Mouse (Mus musculus) G1E (cell line): ENCODE measurements around the gene Aig1. TPM values are rescaled to one million over a fixed set of nuclear protein-coding genes. Genes with fewer than 3 reads are reported as not detected.

Experiments used
- ATAC-seq: 2 replicates; pipeline ENCODE4 v1.8.0; 2016; ENCODE audit warnings: mild to moderate bottlenecking; ENCODE audit not compliant: insufficient number of reproducible peaks, poor library complexity, low FRiP score, severe bottlenecking; ENCODE audit errors: extremely low read depth
- DNase-seq: peaks from one replicate; pipeline ENCODE4 v3.0.0; 2012; ENCODE audit warnings: low spot score
- H3K27me3 ChIP-seq: 2 replicates; pipeline ENCODE4 v1.6.1; 2012; ENCODE audit warnings: mild to moderate bottlenecking, low read length, inconsistent platforms; ENCODE audit not compliant: insufficient read depth
- H3K36me3 ChIP-seq: replicated peaks from 2 replicates; pipeline ENCODE3; 2012; ENCODE audit warnings: mild to moderate bottlenecking, inconsistent platforms
- H3K4me1 ChIP-seq: 2 replicates; pipeline ENCODE4 v1.6.1; 2012; ENCODE audit warnings: low read depth, low read length, inconsistent platforms, mixed read lengths; ENCODE audit not compliant: insufficient read depth
- H3K4me3 ChIP-seq: 2 replicates; pipeline ENCODE4 v1.5.1; 2012; ENCODE audit warnings: low read depth, mild to moderate bottlenecking, inconsistent platforms, low read length, moderate library complexity, mixed read lengths
- H3K9me3 ChIP-seq: replicated peaks from 2 replicates; pipeline ENCODE4 v1.6.1; 2012; ENCODE audit warnings: inconsistent platforms
- CTCF ChIP-seq: IDR thresholded peaks from 2 replicates; pipeline ENCODE4 v1.5.1; 2012; ENCODE audit warnings: low read depth, low read length, inconsistent platforms, mixed read lengths
- GATA1 ChIP-seq: IDR thresholded peaks from 2 replicates; pipeline ENCODE4 v1.6.1; 2012; ENCODE audit warnings: borderline replicate concordance, low read length, inconsistent platforms, mixed read lengths
- GATA2 ChIP-seq: IDR thresholded peaks from 2 replicates; pipeline ENCODE4 v1.6.1; 2012; ENCODE audit warnings: low read depth, low read length, inconsistent platforms, borderline replicate concordance
- POLR2AphosphoS5 ChIP-seq: IDR thresholded peaks from 2 replicates; pipeline ENCODE4 v1.6.1; 2012; ENCODE audit warnings: low read depth, low read length, inconsistent platforms; ENCODE audit not compliant: insufficient replicate concordance
- TAL1 ChIP-seq: conservative IDR thresholded peaks from 2 replicates; pipeline ENCODE4 v1.6.1; 2012; ENCODE audit warnings: low read depth, low read length, inconsistent platforms, mixed read lengths
- polyA plus RNA-seq: library from polyadenylated mRNA; stranded (reverse); fragments of >175 nt; gene quantifications from 2 replicates; pipeline ENCODE4 v1.2.3, GENCODE M21; 2012
- total RNA-seq, 2 experiments: library from RNA; stranded (forward) in 1 of 2; stranded (reverse) in 1 of 2; fragments of 200-1000 nt in 1 of 2; fragments of >200 nt in 1 of 2; fragmentation: Nextera tagmentation in 1 of 2; gene quantifications; 2 replicates each; pipeline ENCODE4 v1.2.3; 2014 to 2017

Aig1 gene
- total and polyA plus RNA-seq, 3 experiments = 0.27 TPM; not detected in 2

GRCm38 (mm10) chr10:13686127-13686526 is 182.7 kb downstream of the Aig1 start:
- Histone ChIP-seq H3K4me1 (no peaks in the 10 kb centered on the region), H3K36me3 (no peaks in the 10 kb centered on the region), H3K27me3 (no peaks in the 10 kb centered on the region), H3K4me3 (no peak overlapping the region), H3K9me3 (no peaks in the 10 kb centered on the region)
- DNase-seq (no peak), ATAC-seq (no peak)
- TF ChIP-seq GATA2 (no peak), POLR2AphosphoS5 (no peak), GATA1 (no peak), TAL1 (no peak), CTCF (no peak)

- TF ChIP-seq GATA1 = no peak
- TF ChIP-seq CTCF = no peak
- no peak for TF ChIP-seq POLR2AphosphoS5
- no peak for TF ChIP-seq GATA2
- no peak for TF ChIP-seq TAL1
- no peaks in the 10 kb centered on the region for H3K9me3 ChIP-seq
- H3K27me3 ChIP-seq = no peaks in the 10 kb centered on the region
- no peaks in the 10 kb centered on the region for H3K36me3 ChIP-seq
- ATAC-seq (no peak), DNase-seq (no peak)
- H3K4me3 ChIP-seq = no peak overlapping the region
- H3K4me1 ChIP-seq = no peaks in the 10 kb centered on the region
Observed at GRCm38 (mm10) chr10:13685366-13685765, 183.4 kb downstream of the Aig1 start.

- DNase-seq (no peak), ATAC-seq (no peak)
- H3K27me3 ChIP-seq = no peaks in the 10 kb centered on the region
- no peaks in the 10 kb centered on the region for H3K9me3 ChIP-seq
- no peaks in the 10 kb centered on the region for H3K36me3 ChIP-seq
- no peak for TF ChIP-seq GATA1
- no peak for TF ChIP-seq POLR2AphosphoS5
- TF ChIP-seq CTCF = no peak
- no peak for TF ChIP-seq GATA2
- no peaks in the 10 kb centered on the region for H3K4me1 ChIP-seq
- H3K4me3 ChIP-seq = no peak overlapping the region
Observed at GRCm38 (mm10) chr10:13684452-13684851, 184.3 kb downstream of the Aig1 start.

- TF ChIP-seq GATA1 (no peak), TAL1 (no peak), GATA2 (no peak), CTCF (no peak), POLR2AphosphoS5 (no peak)
Observed at GRCm38 (mm10) chr10:13682565-13682964, 186.2 kb downstream of the Aig1 start.

GRCm38 (mm10) chr10:13677440-13677839 is 191.3 kb downstream of the Aig1 start:
- Histone ChIP-seq H3K4me3 (no peak overlapping the region), H3K9me3 (no peaks in the 10 kb centered on the region), H3K27me3 (no peaks in the 10 kb centered on the region), H3K36me3 (no peaks in the 10 kb centered on the region), H3K4me1 (no peaks in the 10 kb centered on the region)
- DNase-seq (no peak), ATAC-seq (no peak)
- TF ChIP-seq GATA1 (no peak), POLR2AphosphoS5 (no peak), GATA2 (no peak), CTCF (no peak), TAL1 (no peak)

More at GRCm38 (mm10) chr10:13682565-13682964, 186.2 kb downstream of the Aig1 start:
- DNase-seq (no peak), ATAC-seq (no peak)
- Histone ChIP-seq H3K4me1 (no peaks in the 10 kb centered on the region), H3K4me3 (no peak overlapping the region), H3K9me3 (no peaks in the 10 kb centered on the region), H3K27me3 (no peaks in the 10 kb centered on the region), H3K36me3 (no peaks in the 10 kb centered on the region)

GRCm38 (mm10) chr10:13675033-13675379 is 193.8 kb downstream of the Aig1 start:
- TF ChIP-seq TAL1 (no peak), CTCF (no peak), GATA2 (no peak), GATA1 (no peak)
- Histone ChIP-seq H3K4me3 (no peak overlapping the region), H3K9me3 (no peaks in the 10 kb centered on the region), H3K36me3 (no peaks in the 10 kb centered on the region), H3K4me1 (no peaks in the 10 kb centered on the region), H3K27me3 (no peaks in the 10 kb centered on the region)
- DNase-seq (no peak), ATAC-seq (no peak)

GRCm38 (mm10) chr10:13674304-13675032 is 194.3 kb downstream of the Aig1 start:
- no peaks in the 10 kb centered on the region for H3K27me3 ChIP-seq

More at GRCm38 (mm10) chr10:13674304-13675032, 194.3 kb downstream of the Aig1 start:
- Histone ChIP-seq H3K36me3 (no peaks in the 10 kb centered on the region), H3K9me3 (no peaks in the 10 kb centered on the region), H3K4me1 (no peaks in the 10 kb centered on the region), H3K4me3 (no peak overlapping the region)
- DNase-seq (no peak), ATAC-seq (no peak)
- TF ChIP-seq CTCF = no peak
- TF ChIP-seq GATA2 = no peak
- TF ChIP-seq GATA1 = no peak
- no peak for TF ChIP-seq POLR2AphosphoS5
- no peak for TF ChIP-seq TAL1
